In the genomic region with DNA sequence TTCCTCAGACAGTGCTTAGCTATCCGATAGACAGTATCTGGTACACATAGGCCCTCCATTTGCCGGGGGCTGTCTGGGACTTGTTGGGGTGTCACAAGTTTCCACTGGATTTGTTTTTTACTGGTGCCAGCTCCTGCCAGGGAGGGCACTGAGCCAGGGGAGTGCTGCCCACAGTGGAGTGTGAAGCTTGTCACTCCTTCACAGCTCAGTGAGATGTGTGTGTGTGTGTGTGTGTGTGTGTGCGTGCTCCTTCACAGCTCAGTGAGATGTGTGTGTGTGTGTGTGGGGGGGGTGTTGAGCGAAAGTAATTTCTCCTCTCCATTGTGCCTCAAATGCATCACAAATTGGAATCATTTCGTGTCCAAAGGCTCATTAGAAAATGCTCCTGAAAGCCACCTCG, we compare ENCODE assay signal across 20 mouse cellular contexts.
DNase-seq lines count a peak whose midpoint lies in the region; ATAC-seq and TF ChIP-seq lines count a peak whose summit lies in the region.
"Had no signal": no experiment of that assay in that cellular context is flagged by ENCODE, and none has a peak within 500 bp of the region (broad histone marks: within the 10 kb centered on the region; RNA-seq: fewer than 3 reads in every experiment).

No protein-coding gene starts in this region.

- peak; percentile 61; the same call in 1 of the 2 replicates for ATAC-seq in forebrain, embryonic 13.5 days
- ATAC-seq in forebrain, embryonic 11.5 days (replicated peaks; ENCODE audit: low FRiP score) = no peak
- no peak for ATAC-seq in midbrain, postnatal 0 days (ENCODE audit: low FRiP score)
- ATAC-seq in liver, postnatal 0 days = no peak
- no peak for ATAC-seq in hindbrain, embryonic 12.5 days (ENCODE audit: low FRiP score)
- ATAC-seq: intestine, embryonic 15.5 days; liver, embryonic 12.5 days had no signal

- H3K4me3 ChIP-seq in forebrain, embryonic 13.5 days = no peak overlapping the region
- H3K4me3 ChIP-seq in forebrain, embryonic 11.5 days (ENCODE audit: low read depth, low read length) = no peak overlapping the region
- no peak overlapping the region for H3K4me3 ChIP-seq in midbrain, postnatal 0 days (ENCODE audit: low read depth, low read length)
- no peak overlapping the region for H3K4me3 ChIP-seq in liver, postnatal 0 days (ENCODE audit: low read depth, low read length)
- H3K4me3 ChIP-seq in hindbrain, embryonic 12.5 days = no peak overlapping the region
- H3K4me3 ChIP-seq: embryonic facial prominence, embryonic 15.5 days; heart, embryonic 13.5 days; hindbrain, embryonic 10.5 days; intestine, embryonic 15.5 days; liver, embryonic 12.5 days; myocyte; stomach, embryonic 15.5 days had no signal

- H3K4me2 ChIP-seq in forebrain, embryonic 13.5 days = no peak overlapping the region
- no peak overlapping the region for H3K4me2 ChIP-seq in forebrain, embryonic 11.5 days (ENCODE audit: low read depth, low read length, severe bottlenecking)
- H3K4me2 ChIP-seq in midbrain, postnatal 0 days (ENCODE audit: low read depth, low read length, poor library complexity, severe bottlenecking) = no peak overlapping the region
- no peak overlapping the region for H3K4me2 ChIP-seq in liver, postnatal 0 days (ENCODE audit: low read depth, low read length)
- H3K4me2 ChIP-seq in hindbrain, embryonic 12.5 days (replicated peaks) = no peak overlapping the region
- H3K4me2 ChIP-seq: embryonic facial prominence, embryonic 15.5 days; heart, embryonic 13.5 days; intestine, embryonic 15.5 days; liver, embryonic 12.5 days; midbrain, embryonic 11.5 days; stomach, embryonic 15.5 days had no signal

- H3K9me3 ChIP-seq in forebrain, embryonic 13.5 days (replicated peaks) = no peaks in the 10 kb centered on the region
- no peaks in the 10 kb centered on the region for H3K9me3 ChIP-seq in forebrain, embryonic 11.5 days (ENCODE audit: control insufficient read depth, low read length)
- no peaks in the 10 kb centered on the region for H3K9me3 ChIP-seq in midbrain, postnatal 0 days (ENCODE audit: low read length)
- H3K9me3 ChIP-seq in liver, postnatal 0 days (ENCODE audit: low read length) = no peaks in the 10 kb centered on the region
- H3K9me3 ChIP-seq in hindbrain, embryonic 12.5 days (replicated peaks) = no peaks in the 10 kb centered on the region
- H3K9me3 ChIP-seq: embryonic facial prominence, embryonic 15.5 days; heart, embryonic 13.5 days; hindbrain, embryonic 10.5 days; intestine, embryonic 15.5 days; liver, embryonic 12.5 days; stomach, embryonic 15.5 days had no signal

- 77% methylated on average over 6 of the region's 6 CpGs for WGBS in forebrain, embryonic 13.5 days
- 87% methylated on average over 6 of the region's 6 CpGs for WGBS in forebrain, embryonic 11.5 days
- 92% methylated on average over 6 of the region's 6 CpGs for WGBS in midbrain, postnatal 0 days
- WGBS in liver, postnatal 0 days (ENCODE audit: insufficient replicate concordance) = 74% methylated on average over 6 of the region's 6 CpGs
- WGBS in hindbrain, embryonic 12.5 days = 91% methylated on average over 6 of the region's 6 CpGs

- DNase-seq in forebrain, embryonic 11.5 days (ENCODE audit: low spot score) = no peak
- DNase-seq in brain, adult 2 months (ENCODE audit: low read depth, low spot score) = peak; percentile 68
- peak; percentile 14 to 19 for DNase-seq in frontal cortex, postnatal 14 days (ENCODE audit: low spot score in 2 of 2)
- DNase-seq in left cerebral cortex, postnatal 36 days (ENCODE audit: low spot score in 2 of 2) = peak; percentile 45 to 56
- no peak for DNase-seq in midbrain, postnatal 0 days (ENCODE audit: low spot score)
- DNase-seq in liver, postnatal 0 days = no peak
- DNase-seq: adrenal gland, postnatal 25 days; gastrocnemius, postnatal 14 days; kidney, postnatal 14 days; lung, postnatal 14 days had no signal

- no peaks in the 10 kb centered on the region for H3K27me3 ChIP-seq in forebrain, embryonic 13.5 days
- H3K27me3 ChIP-seq in forebrain, embryonic 11.5 days (ENCODE audit: control insufficient read depth, insufficient read depth, low read length) = no peaks in the 10 kb centered on the region
- H3K27me3 ChIP-seq in midbrain, postnatal 0 days (ENCODE audit: insufficient read depth, low read length) = no peaks in the 10 kb centered on the region; the same call in 1 of the 2 replicates
- H3K27me3 ChIP-seq in liver, postnatal 0 days (ENCODE audit: insufficient read depth, low read length) = no peaks in the 10 kb centered on the region
- no peaks in the 10 kb centered on the region for H3K27me3 ChIP-seq in hindbrain, embryonic 12.5 days
- H3K27me3 ChIP-seq: embryonic facial prominence, embryonic 15.5 days; heart, embryonic 13.5 days; intestine, embryonic 15.5 days; liver, embryonic 12.5 days; stomach, embryonic 15.5 days had no signal

- intact Hi-C loops in left cerebral cortex, postnatal 36 days (cut with DNase I) = no loop called here

- TF ChIP-seq CTCF in midbrain, postnatal 0 days (IDR thresholded peaks at IDR 0.05) = no peak
- TF ChIP-seq CTCF in liver, postnatal 0 days (IDR thresholded peaks at IDR 0.05; ENCODE audit: low read depth) = no peak

- no peaks in the 10 kb centered on the region for H3K36me3 ChIP-seq in forebrain, embryonic 13.5 days (ENCODE audit: poor library complexity, severe bottlenecking)
- H3K36me3 ChIP-seq in forebrain, embryonic 11.5 days (ENCODE audit: control insufficient read depth, insufficient read depth, low read length) = no peaks in the 10 kb centered on the region
- no peaks in the 10 kb centered on the region for H3K36me3 ChIP-seq in midbrain, postnatal 0 days (ENCODE audit: insufficient read depth, low read length)
- no peaks in the 10 kb centered on the region for H3K36me3 ChIP-seq in liver, postnatal 0 days (replicated peaks; ENCODE audit: insufficient read depth, low read length)
- no peaks in the 10 kb centered on the region for H3K36me3 ChIP-seq in hindbrain, embryonic 12.5 days
- H3K36me3 ChIP-seq: embryonic facial prominence, embryonic 15.5 days; heart, embryonic 13.5 days; hindbrain, embryonic 10.5 days; intestine, embryonic 15.5 days; liver, embryonic 12.5 days; stomach, embryonic 15.5 days had no signal

- H3K9ac ChIP-seq in forebrain, embryonic 13.5 days = no peak overlapping the region
- no peak overlapping the region for H3K9ac ChIP-seq in forebrain, embryonic 11.5 days (ENCODE audit: low read length)
- H3K9ac ChIP-seq in midbrain, postnatal 0 days (replicated peaks; ENCODE audit: low read length, poor library complexity, severe bottlenecking) = no peak overlapping the region
- H3K9ac ChIP-seq in liver, postnatal 0 days (replicated peaks) = no peak overlapping the region
- H3K9ac ChIP-seq in hindbrain, embryonic 12.5 days = no peak overlapping the region
- H3K9ac ChIP-seq: embryonic facial prominence, embryonic 15.5 days; heart, embryonic 13.5 days; intestine, embryonic 15.5 days; liver, embryonic 12.5 days; stomach, embryonic 15.5 days had no signal

- H3K27ac ChIP-seq in forebrain, embryonic 13.5 days = no peak overlapping the region
- H3K27ac ChIP-seq in forebrain, embryonic 11.5 days (ENCODE audit: low read depth, low read length) = no peak overlapping the region
- no peak overlapping the region for H3K27ac ChIP-seq in midbrain, postnatal 0 days (ENCODE audit: low read depth, low read length)
- H3K27ac ChIP-seq in liver, postnatal 0 days (ENCODE audit: low read depth) = no peak overlapping the region
- no peak overlapping the region for H3K27ac ChIP-seq in hindbrain, embryonic 12.5 days
- H3K27ac ChIP-seq: embryonic facial prominence, embryonic 15.5 days; heart, embryonic 13.5 days; hindbrain, embryonic 10.5 days; intestine, embryonic 15.5 days; liver, embryonic 12.5 days; stomach, embryonic 15.5 days had no signal

- TF ChIP-seq EP300 in liver, postnatal 0 days (IDR thresholded peaks at IDR 0.05; ENCODE audit: low read depth) = no peak

- peaks cover 17% of the 10 kb centered on the region for H3K4me1 ChIP-seq in forebrain, embryonic 13.5 days
- H3K4me1 ChIP-seq in forebrain, embryonic 11.5 days (replicated peaks; ENCODE audit: control insufficient read depth, insufficient read depth, low read length) = no peaks in the 10 kb centered on the region
- H3K4me1 ChIP-seq in midbrain, postnatal 0 days (ENCODE audit: insufficient read depth, low read length) = no peaks in the 10 kb centered on the region
- no peaks in the 10 kb centered on the region for H3K4me1 ChIP-seq in liver, postnatal 0 days (ENCODE audit: insufficient read depth)
- H3K4me1 ChIP-seq in hindbrain, embryonic 12.5 days = 0 out of 2 replicates have a peak, but pooled peaks cover 6% of the 10 kb centered on the region
- H3K4me1 ChIP-seq: intestine, embryonic 15.5 days; liver, embryonic 12.5 days had no signal

Comparison
In these comparisons a context has a peak if more than half of its experiments do, and no peak if none do; other contexts are left out.
1. DNase-seq: peak in brain, adult 2 months (single experiment), frontal cortex, postnatal 14 days (2 of 2) and left cerebral cortex, postnatal 36 days (2 of 2); none in forebrain, embryonic 11.5 days (single experiment), midbrain, postnatal 0 days (single experiment) and liver, postnatal 0 days (single experiment).